Mouse (Mus musculus) liver, embryonic 11.5 days (tissue): Measurements from ENCODE around the gene Cacna1d. TPM values are rescaled to one million over a fixed set of nuclear protein-coding genes. Genes with fewer than 3 reads are reported as not detected.

Source experiments
- ATAC-seq: fragments of 200-750 bp; cut with Nextera tagmentation; replicated peaks from 2 replicates; pipeline ENCODE4 v1.8.0; 2017; ENCODE audit warnings: moderate number of reproducible peaks, mild to moderate bottlenecking, moderate TSS enrichment, moderate library complexity; ENCODE audit not compliant: low FRiP score
- DNase-seq: peaks from one replicate; pipeline ENCODE4 v3.0.0-alpha.2; 2017; ENCODE audit warnings: low spot score
- H3K27ac ChIP-seq: fragments of 300-500 bp; sonication (generic); 2 replicates; pipeline ENCODE4 v1.5.1; 2014; ENCODE audit warnings: mild to moderate bottlenecking, low read depth, low read length, control low read depth
- H3K27me3 ChIP-seq: fragments of 300-500 bp; sonication (generic); replicated peaks from 2 replicates; pipeline ENCODE4 v1.6.1; 2014; ENCODE audit warnings: low read length, mixed read lengths; ENCODE audit not compliant: control insufficient read depth, insufficient read depth
- H3K36me3 ChIP-seq: fragments of 300-500 bp; sonication (generic); 2 replicates; pipeline ENCODE4 v1.6.1; 2014; ENCODE audit warnings: mild to moderate bottlenecking, low read length, moderate library complexity, mixed read lengths; ENCODE audit not compliant: control insufficient read depth, insufficient read depth
- H3K4me1 ChIP-seq: fragments of 300-500 bp; sonication (generic); replicated peaks from 2 replicates; pipeline ENCODE4 v1.6.1; 2014; ENCODE audit warnings: low read length, mixed read lengths; ENCODE audit not compliant: control insufficient read depth, insufficient read depth
- H3K4me2 ChIP-seq: fragments of 300-500 bp; sonication (generic); 2 replicates; pipeline ENCODE4 v1.6.1; 2014; ENCODE audit warnings: mild to moderate bottlenecking, control low read depth, moderate library complexity
- H3K4me3 ChIP-seq: fragments of 300-500 bp; sonication (generic); 2 replicates; pipeline ENCODE4 v1.5.1; 2014; ENCODE audit warnings: low read depth, low read length, control low read depth
- H3K9ac ChIP-seq: fragments of 300-500 bp; sonication (generic); 2 replicates; pipeline ENCODE4 v1.6.1; 2014; ENCODE audit warnings: low read depth, low read length, control low read depth
- H3K9me3 ChIP-seq: fragments of 300-500 bp; sonication (generic); 2 replicates; pipeline ENCODE4 v1.6.1; 2016; ENCODE audit warnings: low read length, inconsistent platforms, mixed read lengths; ENCODE audit not compliant: control insufficient read depth
- WGBS: fragments of 180-500 bp; shearing (Covaris S2); extraction: QIAGEN DNeasy Blood & Tissue Kit; methylation state at CpG from one replicate; pipeline ENCODE4 v1.1.7; 2014; 5-methylcytosine and 5-hydroxymethylcytosine counted together
- polyA plus RNA-seq: library from polyadenylated mRNA; unstranded; fragments of >200 nt; fragmentation: Nextera tagmentation; extraction: Ambion mirVana; gene quantifications from 2 replicates; pipeline ENCODE4 v1.2.1, GENCODE M21; 2014

Cacna1d gene
- polyA plus RNA-seq, 1 experiment from 2014 or later = 1.2 TPM

- Histone ChIP-seq H3K36me3 (no peaks in the 10 kb centered on the region), H3K27ac (no peak overlapping the region), H3K4me2 (no peak overlapping the region), H3K9ac (no peak overlapping the region), H3K4me1 (no peaks in the 10 kb centered on the region), H3K4me3 (no peak overlapping the region), H3K9me3 (no peaks in the 10 kb centered on the region), H3K27me3 (peaks cover 48% of the 10 kb centered on the region)
- ATAC-seq (no peak), DNase-seq (no peak)
- WGBS = 69% methylated on average over 3 of the region's 3 CpGs
Measured at GRCm38 (mm10) chr14:30356456-30356855, 134.8 kb downstream of the Cacna1d start.

GRCm38 (mm10) chr14:30354761-30355160, 136.5 kb downstream of the Cacna1d start:
- no peak overlapping the region for H3K9ac ChIP-seq
- ATAC-seq = no peak
- H3K9me3 ChIP-seq = no peaks in the 10 kb centered on the region
- no peaks in the 10 kb centered on the region for H3K4me1 ChIP-seq
- H3K36me3 ChIP-seq = no peaks in the 10 kb centered on the region
- H3K4me3 ChIP-seq = no peak overlapping the region
- H3K27me3 ChIP-seq = peaks cover 54% of the 10 kb centered on the region
- 56% methylated on average over 3 of the region's 3 CpGs for WGBS
- no peak overlapping the region for H3K4me2 ChIP-seq
- DNase-seq = no peak
- H3K27ac ChIP-seq = no peak overlapping the region

- WGBS = 8% methylated on average over 8 of the region's 8 CpGs
- ATAC-seq (no peak), DNase-seq (no peak)
- H3K9me3 ChIP-seq = no peaks in the 10 kb centered on the region
- H3K9ac ChIP-seq = no peak overlapping the region
- no peaks in the 10 kb centered on the region for H3K36me3 ChIP-seq
- peaks cover 54% of the 10 kb centered on the region for H3K27me3 ChIP-seq
- H3K4me2 ChIP-seq = peak overlapping the region; percentile 74
- H3K4me3 ChIP-seq = peak overlapping the region; percentile 59
- H3K27ac ChIP-seq = no peak overlapping the region
- H3K4me1 ChIP-seq = no peaks in the 10 kb centered on the region
Measured at GRCm38 (mm10) chr14:30354127-30354463, 137.2 kb downstream of the Cacna1d start.

GRCm38 (mm10) chr14:30353291-30354126, 137.7 kb downstream of the Cacna1d start:
- Histone ChIP-seq H3K9ac (peak overlapping the region; percentile 60), H3K27me3 (peaks cover 54% of the 10 kb centered on the region), H3K4me3 (peak overlapping the region; percentile 59), H3K36me3 (no peaks in the 10 kb centered on the region), H3K27ac (no peak overlapping the region), H3K4me1 (no peaks in the 10 kb centered on the region), H3K4me2 (peak overlapping the region; percentile 74), H3K9me3 (no peaks in the 10 kb centered on the region)
- DNase-seq (peak; percentile 56), ATAC-seq (no peak)
- under 1% methylated on average over 47 of the region's 114 CpGs for whole genome bisulfite sequencing

- DNase-seq (no peak), ATAC-seq (no peak)
- H3K4me2 ChIP-seq = peak overlapping the region; percentile 74
- peaks cover 54% of the 10 kb centered on the region for H3K27me3 ChIP-seq
- no peak overlapping the region for H3K27ac ChIP-seq
- no peaks in the 10 kb centered on the region for H3K9me3 ChIP-seq
- no peaks in the 10 kb centered on the region for H3K4me1 ChIP-seq
- H3K4me3 ChIP-seq = peak overlapping the region; percentile 59
- no peaks in the 10 kb centered on the region for H3K36me3 ChIP-seq
- 2% methylated on average over 10 of the region's 10 CpGs for WGBS
- H3K9ac ChIP-seq = no peak overlapping the region
Measured at GRCm38 (mm10) chr14:30352951-30353270, 138.3 kb downstream of the Cacna1d start.

GRCm38 (mm10) chr14:30352061-30352950, 138.9 kb downstream of the Cacna1d start:
- DNase-seq (no peak), ATAC-seq (no peak)
- Histone ChIP-seq H3K9me3 (no peaks in the 10 kb centered on the region), H3K4me3 (peak overlapping the region; percentile 59), H3K36me3 (no peaks in the 10 kb centered on the region), H3K4me1 (no peaks in the 10 kb centered on the region), H3K27ac (no peak overlapping the region), H3K4me2 (peak overlapping the region; percentile 74), H3K9ac (no peak overlapping the region), H3K27me3 (peaks cover 54% of the 10 kb centered on the region)
- 3% methylated on average over 31 of the region's 31 CpGs for WGBS

GRCm38 (mm10) chr14:30350285-30350684, 141.0 kb downstream of the Cacna1d start:
- Histone ChIP-seq H3K27me3 (peaks cover 44% of the 10 kb centered on the region), H3K4me1 (no peaks in the 10 kb centered on the region), H3K9ac (no peak overlapping the region), H3K4me2 (no peak overlapping the region), H3K9me3 (no peaks in the 10 kb centered on the region), H3K4me3 (no peak overlapping the region), H3K36me3 (no peaks in the 10 kb centered on the region), H3K27ac (no peak overlapping the region)
- ATAC-seq (no peak), DNase-seq (no peak)
- WGBS = 70% methylated on average over 6 of the region's 6 CpGs

GRCm38 (mm10) chr14:30344948-30345865, 146.0 kb downstream of the Cacna1d start:
- DNase-seq (no peak), ATAC-seq (no peak)
- Histone ChIP-seq H3K27me3 (no peaks in the 10 kb centered on the region), H3K4me1 (no peaks in the 10 kb centered on the region), H3K36me3 (no peaks in the 10 kb centered on the region), H3K4me2 (no peak overlapping the region), H3K4me3 (no peak overlapping the region), H3K9ac (no peak overlapping the region), H3K27ac (no peak overlapping the region), H3K9me3 (no peaks in the 10 kb centered on the region)
- 77% methylated on average over 8 of the region's 8 CpGs for WGBS
